Mouse (Mus musculus) hindbrain, embryonic 11.5 days (tissue): ENCODE data around the gene Fcgrt. TPM values are rescaled to one million over a fixed set of nuclear protein-coding genes. Genes with fewer than 3 reads are reported as not detected.
A peak's percentile ranks its signal among the peaks of the same experiment; 100 is the strongest.

ENCODE experiments used
- ATAC-seq: fragments of 200-750 bp; cut with Nextera tagmentation; 2 replicates; pipeline ENCODE4 v1.8.0; 2017; ENCODE audit warnings: mild to moderate bottlenecking, moderate TSS enrichment, moderate library complexity; ENCODE audit not compliant: low FRiP score
- DNase-seq: peaks from one replicate; pipeline ENCODE4 v3.0.0-alpha.2; 2015; ENCODE audit warnings: low spot score
- H3K27ac ChIP-seq: fragments of 300-500 bp; sonication (generic); 2 replicates; pipeline ENCODE4 v1.5.1; 2014; ENCODE audit warnings: mild to moderate bottlenecking, low read depth, low read length
- H3K27me3 ChIP-seq: fragments of 300-500 bp; sonication (generic); 2 replicates; pipeline ENCODE4 v1.6.1; 2014; ENCODE audit warnings: mild to moderate bottlenecking, low read length, moderate library complexity, mixed read lengths; ENCODE audit not compliant: control insufficient read depth, insufficient read depth
- H3K36me3 ChIP-seq: fragments of 300-500 bp; sonication (generic); 2 replicates; pipeline ENCODE4 v1.6.1; 2014; ENCODE audit warnings: mild to moderate bottlenecking, low read length, moderate library complexity, mixed read lengths; ENCODE audit not compliant: control insufficient read depth, insufficient read depth
- H3K4me1 ChIP-seq: fragments of 300-500 bp; sonication (generic); replicated peaks from 2 replicates; pipeline ENCODE4 v1.6.1; 2014; ENCODE audit warnings: low read length, mixed read lengths; ENCODE audit not compliant: control insufficient read depth, insufficient read depth
- H3K4me2 ChIP-seq: fragments of 300-500 bp; sonication (generic); replicated peaks from 2 replicates; pipeline ENCODE4 v1.6.1; 2014; ENCODE audit warnings: mild to moderate bottlenecking, low read depth, low read length
- H3K4me3 ChIP-seq: fragments of 300-500 bp; sonication (generic); 2 replicates; pipeline ENCODE4 v1.5.1; 2014; ENCODE audit warnings: low read depth, low read length
- H3K9ac ChIP-seq: fragments of 300-500 bp; sonication (generic); 2 replicates; pipeline ENCODE4 v1.6.1; 2014; ENCODE audit warnings: low read depth, low read length
- H3K9me3 ChIP-seq: fragments of 300-500 bp; sonication (generic); 2 replicates; pipeline ENCODE4 v1.6.1; 2016; ENCODE audit warnings: low read length; ENCODE audit not compliant: control insufficient read depth
- WGBS: fragments of 180-500 bp; shearing (Covaris S2); extraction: QIAGEN DNeasy Blood & Tissue Kit; methylation state at CpG from one replicate; pipeline ENCODE4 v1.1.7; 2014; 5-methylcytosine and 5-hydroxymethylcytosine counted together
- polyA plus RNA-seq: library from polyadenylated mRNA; unstranded; fragments of >200 nt; fragmentation: Nextera tagmentation; extraction: Ambion mirVana; gene quantifications from 2 replicates; pipeline ENCODE4 v1.2.1, GENCODE M21; 2014

Fcgrt gene
- polyA plus RNA-seq, 1 experiment from 2014 or later, result 13.2 TPM

- Histone ChIP-seq H3K9me3 (no peaks in the 10 kb centered on the region), H3K4me1 (no peaks in the 10 kb centered on the region; the same call in 1 of the 2 replicates), H3K36me3 (no peaks in the 10 kb centered on the region), H3K27me3 (peaks cover 2% of the 10 kb centered on the region; the same call in 1 of the 2 replicates), H3K4me2 (no peak overlapping the region), H3K9ac (no peak overlapping the region), H3K4me3 (no peak overlapping the region), H3K27ac (no peak overlapping the region)
- WGBS, result 7% methylated on average over 12 of the region's 12 CpGs
- ATAC-seq, result peak; percentile 26; the same call in 1 of the 2 replicates
- DNase-seq, result peak; percentile 57
Observed at GRCm38 (mm10) chr7:45134544-45135026, 30.9 kb upstream of the Fcgrt start.

- no peak overlapping the region for H3K4me2 ChIP-seq
- no peaks in the 10 kb centered on the region for H3K9me3 ChIP-seq
- 72% methylated on average over 8 of the region's 8 CpGs for WGBS
- no peaks in the 10 kb centered on the region for H3K36me3 ChIP-seq
- peaks cover 2% of the 10 kb centered on the region; the same call in 1 of the 2 replicates for H3K27me3 ChIP-seq
- H3K4me1 ChIP-seq, result no peaks in the 10 kb centered on the region; the same call in 1 of the 2 replicates
- no peak for DNase-seq
- H3K9ac ChIP-seq, result no peak overlapping the region
- no peak overlapping the region for H3K27ac ChIP-seq
- no peak for ATAC-seq
- no peak overlapping the region for H3K4me3 ChIP-seq
Observed at GRCm38 (mm10) chr7:45133446-45134159, 30.0 kb upstream of the Fcgrt start.

GRCm38 (mm10) chr7:45131850-45132249, 28.2 kb upstream of the Fcgrt start:
- DNase-seq (no peak), ATAC-seq (no peak)
- Histone ChIP-seq H3K4me3 (no peak overlapping the region), H3K27me3 (peaks cover 2% of the 10 kb centered on the region; the same call in 1 of the 2 replicates), H3K36me3 (peaks cover 6% of the 10 kb centered on the region), H3K9ac (no peak overlapping the region), H3K4me1 (peaks cover 4% of the 10 kb centered on the region), H3K4me2 (no peak overlapping the region), H3K9me3 (no peaks in the 10 kb centered on the region), H3K27ac (no peak overlapping the region)
- WGBS, result 83% methylated on average over 11 of the region's 11 CpGs

GRCm38 (mm10) chr7:45129776-45130512, 26.3 kb upstream of the Fcgrt start:
- no peaks in the 10 kb centered on the region for H3K9me3 ChIP-seq
- WGBS, result 44% methylated on average over 15 of the region's 15 CpGs
- H3K4me2 ChIP-seq, result peak overlapping the region; percentile 45
- peak overlapping the region; percentile 70 for H3K9ac ChIP-seq
- ATAC-seq (no peak), DNase-seq (no peak)
- H3K27ac ChIP-seq, result peak overlapping the region; percentile 93
- H3K36me3 ChIP-seq, result peaks cover 21% of the 10 kb centered on the region
- no peaks in the 10 kb centered on the region for H3K27me3 ChIP-seq
- peaks cover 8% of the 10 kb centered on the region for H3K4me1 ChIP-seq
- peak overlapping the region; percentile 38 for H3K4me3 ChIP-seq

GRCm38 (mm10) chr7:45129318-45129717, 25.7 kb upstream of the Fcgrt start:
- WGBS, result under 1% methylated on average over 17 of the region's 17 CpGs
- H3K4me3 ChIP-seq, result peak overlapping the region; percentile 38
- H3K27ac ChIP-seq, result peak overlapping the region; percentile 93
- peaks cover 8% of the 10 kb centered on the region for H3K4me1 ChIP-seq
- peak overlapping the region; percentile 45 for H3K4me2 ChIP-seq
- H3K36me3 ChIP-seq, result peaks cover 21% of the 10 kb centered on the region
- no peak for ATAC-seq
- no peaks in the 10 kb centered on the region for H3K27me3 ChIP-seq
- peak overlapping the region; percentile 70 for H3K9ac ChIP-seq
- no peaks in the 10 kb centered on the region for H3K9me3 ChIP-seq
- DNase-seq, result peak; percentile 80

- under 1% methylated on average over 48 of the region's 48 CpGs for WGBS
- peak; percentile 94 for ATAC-seq
Observed at GRCm38 (mm10) chr7:45128624-45129246, 25.1 kb upstream of the Fcgrt start, which contains the start of gene Rpl13a. Gene Rpl13a, minus strand, starts transcription at chr7:45128761.

GRCm38 (mm10) chr7:45127700-45128224, 24.1 kb upstream of the Fcgrt start:
- Histone ChIP-seq H3K4me3 (peak overlapping the region; percentile 99), H3K4me1 (peaks cover 8% of the 10 kb centered on the region), H3K4me2 (peak overlapping the region; percentile 93), H3K9me3 (no peaks in the 10 kb centered on the region), H3K27ac (peak overlapping the region; percentile 84), H3K36me3 (peaks cover 22% of the 10 kb centered on the region), H3K9ac (peak overlapping the region; percentile 100), H3K27me3 (no peaks in the 10 kb centered on the region)
- WGBS, result 1% methylated on average over 6 of the region's 6 CpGs
- no peak for ATAC-seq
- peak; percentile 31 for DNase-seq

More at GRCm38 (mm10) chr7:45128624-45129246, 25.1 kb upstream of the Fcgrt start, which contains the start of gene Rpl13a:
- Histone ChIP-seq H3K36me3 (peaks cover 21% of the 10 kb centered on the region), H3K4me1 (peaks cover 8% of the 10 kb centered on the region), H3K27me3 (no peaks in the 10 kb centered on the region), H3K9me3 (no peaks in the 10 kb centered on the region), H3K9ac (peak within 1 kb of the TSS; percentile 100), H3K4me2 (peak within 1 kb of the TSS; percentile 93), H3K27ac (peak within 1 kb of the TSS; percentile 93), H3K4me3 (peak within 1 kb of the TSS; percentile 99)
- peak; percentile 98 for DNase-seq
